Mouse (Mus musculus) liver, embryonic 15.5 days (tissue): ENCODE measurements at regions not wholly inside any gene's neighbourhood (a gene's known extent, or its start where the extent isn't known, plus 50 kb on each side); places are given as distances from the start of the nearest gene placed in this dataset.
"Not testable (repeated sequence)": the region's sequence is repeated elsewhere in the genome, so short reads cannot be mapped to it uniquely, and the experiment has no call there.

Experiments used
- ATAC-seq: fragments of 200-750 bp; cut with Nextera tagmentation; 2 replicates; pipeline ENCODE4 v1.8.0; 2017; ENCODE audit warnings: moderate number of reproducible peaks, mild to moderate bottlenecking, moderate library complexity; ENCODE audit not compliant: insufficient read depth
- H3K27ac ChIP-seq: fragments of 300-500 bp; sonication (generic); replicated peaks from 2 replicates; pipeline ENCODE4 v1.5.1; 2015; ENCODE audit warnings: mild to moderate bottlenecking, inconsistent platforms
- H3K27me3 ChIP-seq: fragments of 300-500 bp; sonication (generic); 2 replicates; pipeline ENCODE4 v1.6.1; 2015; ENCODE audit warnings: mild to moderate bottlenecking, inconsistent platforms
- H3K36me3 ChIP-seq: fragments of 300-500 bp; sonication (generic); replicated peaks from 2 replicates; pipeline ENCODE4 v1.6.1; 2015; ENCODE audit warnings: moderate library complexity, mild to moderate bottlenecking, inconsistent platforms
- H3K4me1 ChIP-seq: fragments of 300-500 bp; sonication (generic); replicated peaks from 2 replicates; pipeline ENCODE4 v1.6.1; 2015; ENCODE audit warnings: inconsistent platforms
- H3K4me2 ChIP-seq: fragments of 300-500 bp; sonication (generic); 2 replicates; pipeline ENCODE4 v1.6.1; 2015; ENCODE audit warnings: moderate library complexity, mild to moderate bottlenecking, inconsistent platforms
- H3K4me3 ChIP-seq: fragments of 300-500 bp; sonication (generic); replicated peaks from 2 replicates; pipeline ENCODE4 v1.5.1; 2015; ENCODE audit warnings: mild to moderate bottlenecking, inconsistent platforms
- H3K9ac ChIP-seq: fragments of 300-500 bp; sonication (generic); 2 replicates; pipeline ENCODE4 v1.6.1; 2015; ENCODE audit warnings: moderate library complexity, mild to moderate bottlenecking, inconsistent platforms
- H3K9me3 ChIP-seq: fragments of 300-500 bp; sonication (generic); replicated peaks from 2 replicates; pipeline ENCODE4 v1.6.1; 2016; ENCODE audit warnings: inconsistent platforms
- WGBS: fragments of 180-500 bp; shearing (Covaris S2); methylation state at CpG from one replicate; pipeline ENCODE4 v1.1.7; 2015; ENCODE audit warnings: mixed read lengths; ENCODE audit not compliant: insufficient replicate concordance; 5-methylcytosine and 5-hydroxymethylcytosine counted together

- 57% methylated on average over 3 of the region's 3 CpGs for WGBS
- no peak for ATAC-seq
- Histone ChIP-seq H3K9ac (no peak overlapping the region), H3K4me3 (no peak overlapping the region), H3K4me1 (no peaks in the 10 kb centered on the region), H3K27me3 (no peaks in the 10 kb centered on the region), H3K9me3 (no peaks in the 10 kb centered on the region), H3K36me3 (no peaks in the 10 kb centered on the region), H3K4me2 (no peak overlapping the region), H3K27ac (no peak overlapping the region)
These were observed 771.9 kb upstream of the 4930452B06Rik start for GRCm38 (mm10) chr14:9437896-9438295.

GRCm38 (mm10) chr14:9435136-9435535 lies 769.1 kb upstream of the 4930452B06Rik start:
- 66% methylated on average over 2 of the region's 2 CpGs for WGBS

GRCm38 (mm10) chr14:9433081-9433590 lies 767.1 kb upstream of the 4930452B06Rik start:
- no peak overlapping the region for H3K9ac ChIP-seq
- no peak overlapping the region for H3K4me2 ChIP-seq
- ATAC-seq, result no peak
- no peaks in the 10 kb centered on the region for H3K27me3 ChIP-seq
- no peak overlapping the region for H3K4me3 ChIP-seq
- H3K36me3 ChIP-seq, result no peaks in the 10 kb centered on the region
- WGBS, result 21% methylated on average over 1 of the region's 1 CpGs
- H3K9me3 ChIP-seq, result no peaks in the 10 kb centered on the region
- no peaks in the 10 kb centered on the region for H3K4me1 ChIP-seq
- no peak overlapping the region for H3K27ac ChIP-seq

More at GRCm38 (mm10) chr14:9435136-9435535, 769.1 kb upstream of the 4930452B06Rik start:
- Histone ChIP-seq H3K4me3 (no peak overlapping the region), H3K27me3 (no peaks in the 10 kb centered on the region), H3K4me1 (no peaks in the 10 kb centered on the region), H3K9me3 (no peaks in the 10 kb centered on the region), H3K36me3 (no peaks in the 10 kb centered on the region), H3K27ac (no peak overlapping the region), H3K9ac (no peak overlapping the region), H3K4me2 (no peak overlapping the region)
- ATAC-seq, result no peak

- H3K27ac ChIP-seq, result no peak overlapping the region
- H3K9me3 ChIP-seq, result no peaks in the 10 kb centered on the region
- no peak overlapping the region for H3K4me2 ChIP-seq
- no peak overlapping the region for H3K4me3 ChIP-seq
- WGBS, result 57% methylated on average over 2 of the region's 2 CpGs
- no peak for ATAC-seq
- no peaks in the 10 kb centered on the region for H3K27me3 ChIP-seq
- no peaks in the 10 kb centered on the region for H3K4me1 ChIP-seq
- no peak overlapping the region for H3K9ac ChIP-seq
- no peaks in the 10 kb centered on the region for H3K36me3 ChIP-seq
These were observed 765.8 kb upstream of the 4930452B06Rik start for GRCm38 (mm10) chr14:9431798-9432197.

- no peaks in the 10 kb centered on the region for H3K36me3 ChIP-seq
- no peaks in the 10 kb centered on the region for H3K27me3 ChIP-seq
- WGBS, result 25% methylated on average over 4 of the region's 4 CpGs
- H3K4me1 ChIP-seq, result no peaks in the 10 kb centered on the region
- H3K27ac ChIP-seq, result no peak overlapping the region
- H3K9ac ChIP-seq, result no peak overlapping the region
- no peak for ATAC-seq
- H3K9me3 ChIP-seq, result no peaks in the 10 kb centered on the region
- no peak overlapping the region for H3K4me3 ChIP-seq
- no peak overlapping the region for H3K4me2 ChIP-seq
These were observed 745.9 kb upstream of the 4930452B06Rik start for GRCm38 (mm10) chr14:9411822-9412403.

GRCm38 (mm10) chr14:9403688-9404087 lies 737.6 kb upstream of the 4930452B06Rik start:
- H3K9me3 ChIP-seq, result no peaks in the 10 kb centered on the region
- no peak for ATAC-seq
- no peaks in the 10 kb centered on the region for H3K27me3 ChIP-seq
- H3K9ac ChIP-seq, result no peak overlapping the region
- no peak overlapping the region for H3K27ac ChIP-seq
- H3K36me3 ChIP-seq, result no peaks in the 10 kb centered on the region
- H3K4me1 ChIP-seq, result no peaks in the 10 kb centered on the region
- H3K4me3 ChIP-seq, result no peak overlapping the region
- no peak overlapping the region for H3K4me2 ChIP-seq
- 52% methylated on average over 7 of the region's 7 CpGs for WGBS

GRCm38 (mm10) chr14:9400861-9401260 lies 734.8 kb upstream of the 4930452B06Rik start:
- Histone ChIP-seq H3K4me1 (no peaks in the 10 kb centered on the region), H3K4me3 (no peak overlapping the region), H3K9ac (no peak overlapping the region), H3K4me2 (no peak overlapping the region), H3K36me3 (no peaks in the 10 kb centered on the region), H3K27ac (no peak overlapping the region), H3K9me3 (no peaks in the 10 kb centered on the region), H3K27me3 (no peaks in the 10 kb centered on the region)
- no peak for ATAC-seq
- WGBS, result 48% methylated on average over 1 of the region's 1 CpGs

- WGBS, result 6% methylated on average over 4 of the region's 4 CpGs
- Histone ChIP-seq H3K4me3 (no peak overlapping the region), H3K27ac (no peak overlapping the region), H3K27me3 (no peaks in the 10 kb centered on the region), H3K4me2 (no peak overlapping the region), H3K4me1 (no peaks in the 10 kb centered on the region), H3K9me3 (no peaks in the 10 kb centered on the region), H3K36me3 (no peaks in the 10 kb centered on the region), H3K9ac (no peak overlapping the region)
- ATAC-seq, result peak; percentile 25; the same call in 1 of the 2 replicates
These were observed 727.3 kb upstream of the 4930452B06Rik start for GRCm38 (mm10) chr14:9393271-9393771.

GRCm38 (mm10) chr14:9389878-9390536 lies 724.0 kb upstream of the 4930452B06Rik start:
- not testable (repeated sequence) for ATAC-seq, H3K27ac ChIP-seq, H3K9me3 ChIP-seq, H3K4me1 ChIP-seq, H3K4me2 ChIP-seq, H3K9ac ChIP-seq, H3K4me3 ChIP-seq, H3K36me3 ChIP-seq, H3K27me3 ChIP-seq
- WGBS, result 66% methylated on average over 5 of the region's 5 CpGs

GRCm38 (mm10) chr14:9389180-9389579 lies 723.1 kb upstream of the 4930452B06Rik start:
- no peak for ATAC-seq
- 36% methylated on average over 7 of the region's 7 CpGs for WGBS

More at GRCm38 (mm10) chr14:9389180-9389579, 723.1 kb upstream of the 4930452B06Rik start:
- H3K36me3 ChIP-seq, result no peaks in the 10 kb centered on the region
- no peak overlapping the region for H3K4me3 ChIP-seq
- H3K9me3 ChIP-seq, result no peaks in the 10 kb centered on the region
- no peak overlapping the region for H3K27ac ChIP-seq
- no peaks in the 10 kb centered on the region for H3K4me1 ChIP-seq
- no peak overlapping the region for H3K4me2 ChIP-seq
- no peaks in the 10 kb centered on the region for H3K27me3 ChIP-seq
- H3K9ac ChIP-seq, result no peak overlapping the region
